Mouse (Mus musculus) adrenal gland (tissue): ENCODE results near the gene Fnbp1l.

Experiments used
- intact Hi-C: fragments of 180-260 bp; cut with DNase I; formaldehyde crosslinking; loops from one replicate; pipeline ENCODE4 v1.15.1; 2025
- microRNA-seq, 2 experiments: library from miRNA; unstranded; fragments of <30 nt; microRNA quantifications; one replicate each; pipeline ENCODE4; 2019

Fnbp1l gene

DNA sequence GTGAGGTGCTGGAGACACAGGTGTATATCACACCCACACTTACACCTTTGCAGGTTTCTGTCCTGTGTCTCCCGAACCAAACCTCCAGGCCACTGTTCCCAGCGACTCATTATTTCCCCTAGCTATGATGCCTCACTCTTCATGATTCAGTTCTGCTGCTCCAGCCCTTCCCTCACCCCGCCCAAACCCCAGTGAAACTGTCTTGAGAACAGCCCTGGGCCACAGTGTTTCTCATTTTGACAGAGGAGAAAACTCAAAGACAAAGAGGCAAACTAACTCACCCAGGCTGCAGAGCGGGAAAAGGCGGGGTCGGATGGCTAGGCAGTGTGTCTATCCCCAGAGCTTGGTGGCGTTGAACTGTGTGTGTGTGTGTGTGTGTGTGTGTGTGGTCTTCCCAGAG is 121.0 kb downstream of the Fnbp1l start:
- intact Hi-C loops: no loop called here

- intact Hi-C loops: no loop called here
Measured at GRCm38 (mm10) chr3:122497871-122498270, 121.6 kb downstream of the Fnbp1l start.

GRCm38 (mm10) chr3:122494764-122495163 is 124.8 kb downstream of the Fnbp1l start:
- intact Hi-C loops: no loop called here

GRCm38 (mm10) chr3:122492872-122493615 is 126.5 kb downstream of the Fnbp1l start:
- intact Hi-C loops: no loop called here

GRCm38 (mm10) chr3:122492006-122492405 is 127.5 kb downstream of the Fnbp1l start:
- intact Hi-C loops: no loop called here

- intact Hi-C loops: no loop called here
Measured at GRCm38 (mm10) chr3:122490574-122490973, 128.9 kb downstream of the Fnbp1l start.

Small RNA genes within 50 kb of the gene (microRNA-seq; reads per million reads assigned to microRNA genes)
- gene Mir7657: 0 to 0.12 reads per million in 2 experiments
